Mouse (Mus musculus) E14TG2a.4 (cell line): ENCODE measurements at regions not wholly inside any gene's neighbourhood (a gene's known extent, or its start where the extent isn't known, plus 50 kb on each side); places are given as distances from the start of the nearest gene placed in this dataset.

Experiments used
- CTCF ChIP-seq: conservative IDR thresholded peaks from 2 replicates; pipeline ENCODE4 v1.5.1; 2014; ENCODE audit warnings: low read length
- NANOG ChIP-seq: IDR thresholded peaks from 2 replicates; pipeline ENCODE4 v1.6.1; 2014; ENCODE audit warnings: borderline replicate concordance, low read length, mixed read lengths

DNA sequence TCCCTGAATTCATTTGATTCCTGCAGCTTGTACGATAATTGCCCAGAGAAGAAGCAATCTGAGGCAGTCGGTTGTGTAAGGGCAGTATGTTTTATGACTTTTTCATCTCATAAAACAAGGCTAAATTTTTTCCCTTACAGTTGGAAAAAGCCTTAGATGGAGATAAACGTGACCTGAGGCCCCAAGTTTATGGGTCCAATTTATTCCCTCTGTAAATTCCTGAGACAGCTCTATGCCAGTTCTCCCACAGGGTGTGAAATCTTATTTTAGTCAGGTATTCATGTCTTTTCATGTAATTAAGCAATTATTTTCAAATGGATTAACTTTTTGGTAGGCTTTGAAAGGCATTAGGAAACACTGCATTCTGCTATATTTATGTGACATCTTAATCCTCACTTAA, 164.7 kb upstream of the Slc39a10 start:
- TF ChIP-seq CTCF (no peak), NANOG (no peak)
